Mouse (Mus musculus) limb, embryonic 14.5 days (tissue): Measurements from ENCODE around the gene Hoxa5. TPM values are rescaled to one million over a fixed set of nuclear protein-coding genes. Genes with fewer than 3 reads are reported as not detected.

Experiments used
- ATAC-seq: fragments of 200-750 bp; cut with Nextera tagmentation; 2 replicates; pipeline ENCODE4 v1.8.0; 2017; ENCODE audit warnings: low read depth, moderate number of reproducible peaks, moderate TSS enrichment; ENCODE audit not compliant: low FRiP score
- DNase-seq: peaks from one replicate; pipeline ENCODE4 v3.0.0-alpha.2; 2015; ENCODE audit warnings: low spot score
- H3K27ac ChIP-seq: fragments of 300-500 bp; sonication (generic); replicated peaks from 2 replicates; pipeline ENCODE4 v1.5.1; 2014; ENCODE audit warnings: low read depth, mild to moderate bottlenecking, low read length, moderate library complexity, mixed read lengths
- H3K27me3 ChIP-seq: fragments of 300-500 bp; sonication (generic); 2 replicates; pipeline ENCODE4 v1.6.1; 2014; ENCODE audit warnings: low read length, mixed read lengths; ENCODE audit not compliant: control insufficient read depth, insufficient read depth
- H3K36me3 ChIP-seq: fragments of 300-500 bp; sonication (generic); 2 replicates; pipeline ENCODE4 v1.6.1; 2014; ENCODE audit warnings: mild to moderate bottlenecking, low read length, moderate library complexity, mixed read lengths; ENCODE audit not compliant: control insufficient read depth, insufficient read depth
- H3K4me1 ChIP-seq: fragments of 300-500 bp; sonication (generic); 2 replicates; pipeline ENCODE4 v1.6.1; 2014; ENCODE audit warnings: antibody characterized with exemption, low read length, mixed read lengths; ENCODE audit not compliant: control insufficient read depth, insufficient read depth
- H3K4me2 ChIP-seq: fragments of 300-500 bp; sonication (generic); replicated peaks from 2 replicates; pipeline ENCODE4 v1.6.1; 2014; ENCODE audit warnings: low read depth, mild to moderate bottlenecking, low read length, moderate library complexity; ENCODE audit not compliant: severe bottlenecking
- H3K4me3 ChIP-seq: fragments of 300-500 bp; sonication (generic); replicated peaks from 2 replicates; pipeline ENCODE4 v1.5.1; 2014; ENCODE audit warnings: low read length
- H3K9ac ChIP-seq: fragments of 300-500 bp; sonication (generic); 2 replicates; pipeline ENCODE4 v1.6.1; 2014; ENCODE audit warnings: mild to moderate bottlenecking, low read depth, low read length, moderate library complexity; ENCODE audit not compliant: severe bottlenecking
- H3K9me3 ChIP-seq: fragments of 300-500 bp; sonication (generic); 2 replicates; pipeline ENCODE4 v1.6.1; 2016; ENCODE audit warnings: low read length; ENCODE audit not compliant: control insufficient read depth
- POLR2A ChIP-seq: fragments of 200-500 bp; IDR thresholded peaks from 2 replicates; pipeline ENCODE4 v1.8.0; 2012; ENCODE audit warnings: inconsistent platforms, mild to moderate bottlenecking, moderate library complexity, borderline replicate concordance; ENCODE audit not compliant: insufficient read depth, insufficient read length; ENCODE audit errors: extremely low read depth
- WGBS: fragments of 180-500 bp; shearing (Covaris S2); extraction: QIAGEN DNeasy Blood & Tissue Kit; methylation state at CpG from one replicate; pipeline ENCODE4 v1.1.7; 2014; 5-methylcytosine and 5-hydroxymethylcytosine counted together
- polyA plus RNA-seq, 2 experiments: library from polyadenylated mRNA; depleted of rRNA in 1 of 2; stranded (reverse) in 1 of 2; unstranded in 1 of 2; fragments of >200 nt; fragmentation: Nextera tagmentation in 1 of 2; extraction: Ambion mirVana in 1 of 2; gene quantifications; 2 replicates each; pipeline versions ENCODE4 v1.2.1 to v1.2.3; 2012 to 2014

Hoxa5 gene
- polyA plus RNA-seq, 2 experiments, result 3.4 to 11.0 TPM

DNA sequence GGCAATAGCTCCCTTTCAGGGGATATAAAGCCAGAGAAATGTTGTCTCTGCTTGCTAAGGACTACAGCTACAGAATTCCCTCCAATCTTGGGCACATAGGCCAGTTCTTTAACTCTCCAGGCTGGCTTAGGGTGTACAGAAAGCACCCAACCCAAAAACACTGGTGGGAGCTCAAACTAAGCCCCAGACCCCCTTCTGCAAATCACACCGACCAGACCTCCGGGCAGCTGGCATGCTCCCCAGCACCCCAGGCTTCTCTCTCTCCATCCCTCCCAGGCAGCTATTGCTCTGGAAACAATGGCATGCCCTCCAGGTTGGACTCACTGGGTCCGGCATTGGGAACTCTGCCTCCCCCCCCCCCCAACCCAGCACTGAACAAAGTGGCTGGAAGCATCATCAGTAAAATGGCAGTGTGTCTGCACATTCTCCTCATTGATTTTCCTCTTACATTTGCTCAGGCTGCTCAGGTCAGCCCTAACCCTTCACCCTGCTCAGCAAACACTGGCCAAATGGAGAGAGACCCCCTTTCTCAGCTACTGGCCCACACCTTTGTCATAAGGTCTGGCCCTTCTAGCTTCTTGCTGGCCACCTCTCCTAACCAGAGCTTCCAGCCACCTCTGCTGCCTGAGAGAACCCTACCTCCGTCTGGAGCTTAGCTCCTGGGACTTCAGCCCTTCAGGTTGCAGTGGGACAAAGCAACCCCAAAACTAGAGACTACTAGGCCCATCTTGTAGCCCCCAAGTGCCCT, 25.3 kb downstream of the Hoxa5 start:
- H3K4me2 ChIP-seq, result no peak overlapping the region; the same call in 1 of the 2 replicates
- no peaks in the 10 kb centered on the region for H3K9me3 ChIP-seq
- ATAC-seq (no peak), DNase-seq (no peak)
- H3K27me3 ChIP-seq, result peaks cover 54% of the 10 kb centered on the region
- no peak for TF ChIP-seq POLR2A
- H3K9ac ChIP-seq, result no peak overlapping the region
- peaks cover 17% of the 10 kb centered on the region for H3K36me3 ChIP-seq
- no peak overlapping the region for H3K4me3 ChIP-seq
- H3K4me1 ChIP-seq, result peaks cover 32% of the 10 kb centered on the region
- no peak overlapping the region for H3K27ac ChIP-seq
- WGBS, result 25% methylated on average over 4 of the region's 4 CpGs

- Histone ChIP-seq H3K27me3 (peaks cover 57% of the 10 kb centered on the region), H3K4me3 (peak overlapping the region; percentile 40), H3K4me2 (peak overlapping the region; percentile 68), H3K4me1 (peaks cover 33% of the 10 kb centered on the region), H3K36me3 (peaks cover 13% of the 10 kb centered on the region), H3K9me3 (no peaks in the 10 kb centered on the region), H3K9ac (no peak overlapping the region), H3K27ac (no peak overlapping the region)
- ATAC-seq (no peak), DNase-seq (no peak)
- no peak for TF ChIP-seq POLR2A
- 22% methylated on average over 9 of the region's 9 CpGs for WGBS
Observed at GRCm38 (mm10) chr6:52177806-52178205, 26.6 kb downstream of the Hoxa5 start.

DNA sequence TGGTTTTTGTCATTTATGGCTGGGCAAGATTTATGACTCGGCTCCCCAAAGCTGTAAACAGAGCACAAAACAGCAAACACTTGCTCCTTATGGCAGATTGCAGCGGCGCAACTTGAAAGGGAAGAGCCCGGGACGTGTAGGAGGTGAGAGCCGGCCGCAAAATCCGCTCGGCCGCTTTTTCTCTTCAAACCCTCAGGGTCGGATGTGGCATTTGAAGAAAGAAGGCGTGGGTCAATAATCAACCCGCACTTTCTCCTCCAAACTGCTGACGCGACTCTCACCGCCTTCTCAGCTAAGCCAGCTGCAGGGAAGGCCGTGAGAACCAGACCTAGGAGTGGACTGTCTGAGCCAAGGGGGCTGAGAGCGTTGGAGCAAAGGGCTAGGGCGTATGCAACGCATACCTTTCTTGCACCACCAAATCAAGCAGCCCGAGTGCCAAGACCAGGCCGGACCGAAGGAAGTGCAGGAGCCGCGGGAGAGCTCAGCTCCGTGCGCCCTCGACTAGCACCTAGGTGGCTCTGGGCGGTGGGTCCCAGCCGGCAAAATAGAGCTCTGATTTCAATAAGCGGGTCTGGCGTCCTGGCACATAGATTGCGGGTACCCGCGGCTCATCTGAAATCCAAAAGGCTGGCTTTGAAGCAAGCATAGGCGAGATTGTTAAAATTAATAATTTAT, 27.2 kb downstream of the Hoxa5 start, which contains the start of gene 5730596B20Rik:
5730596B20Rik (plus strand) TSS at position 438 of the 675 bp plus-strand sequence.
- peaks cover 59% of the 10 kb centered on the region for H3K27me3 ChIP-seq
- H3K9me3 ChIP-seq, result no peaks in the 10 kb centered on the region
- H3K4me1 ChIP-seq, result peaks cover 36% of the 10 kb centered on the region
- peak within 1 kb of the TSS; percentile 68 for H3K4me2 ChIP-seq
- WGBS, result 13% methylated on average over 36 of the region's 36 CpGs
- H3K36me3 ChIP-seq, result peaks cover 15% of the 10 kb centered on the region
- no peak within 1 kb of the TSS for H3K27ac ChIP-seq
- H3K4me3 ChIP-seq, result peak within 1 kb of the TSS; percentile 40
- H3K9ac ChIP-seq, result 0 out of 2 replicates have a peak within 1 kb of the TSS, but pooled peaks have one; percentile 49
- no peak for DNase-seq
- no peak for TF ChIP-seq POLR2A
- ATAC-seq, result no peak

GRCm38 (mm10) chr6:52176391-52176790, 28.0 kb downstream of the Hoxa5 start:
- no peak for TF ChIP-seq POLR2A
- peak overlapping the region; percentile 40 for H3K4me3 ChIP-seq
- peak overlapping the region; percentile 68 for H3K4me2 ChIP-seq
- H3K9ac ChIP-seq, result peak overlapping the region; percentile 49; the same call in 1 of the 2 replicates
- no peak for DNase-seq
- ATAC-seq, result no peak
- H3K36me3 ChIP-seq, result peaks cover 15% of the 10 kb centered on the region
- no peaks in the 10 kb centered on the region for H3K9me3 ChIP-seq
- WGBS, result 14% methylated on average over 6 of the region's 6 CpGs
- H3K27ac ChIP-seq, result no peak overlapping the region
- H3K4me1 ChIP-seq, result peaks cover 40% of the 10 kb centered on the region
- peaks cover 65% of the 10 kb centered on the region for H3K27me3 ChIP-seq

GRCm38 (mm10) chr6:52175864-52176263, 28.5 kb downstream of the Hoxa5 start:
- peaks cover 65% of the 10 kb centered on the region for H3K27me3 ChIP-seq
- DNase-seq (no peak), ATAC-seq (no peak)
- H3K9ac ChIP-seq, result peak overlapping the region; percentile 49
- H3K4me2 ChIP-seq, result peak overlapping the region; percentile 68
- H3K36me3 ChIP-seq, result peaks cover 10% of the 10 kb centered on the region
- no peak for TF ChIP-seq POLR2A
- H3K9me3 ChIP-seq, result no peaks in the 10 kb centered on the region
- H3K4me3 ChIP-seq, result peak overlapping the region; percentile 40
- 3% methylated on average over 22 of the region's 35 CpGs for WGBS
- peak overlapping the region; percentile 43 for H3K27ac ChIP-seq
- peaks cover 40% of the 10 kb centered on the region for H3K4me1 ChIP-seq
